Mouse (Mus musculus) thymus, postnatal 4 days (tissue): ENCODE results near the gene Stxbp1.

ENCODE experiments used
- DNase-seq: peaks from one replicate; pipeline ENCODE4 v3.0.0; 2021

Gene Stxbp1

DNA sequence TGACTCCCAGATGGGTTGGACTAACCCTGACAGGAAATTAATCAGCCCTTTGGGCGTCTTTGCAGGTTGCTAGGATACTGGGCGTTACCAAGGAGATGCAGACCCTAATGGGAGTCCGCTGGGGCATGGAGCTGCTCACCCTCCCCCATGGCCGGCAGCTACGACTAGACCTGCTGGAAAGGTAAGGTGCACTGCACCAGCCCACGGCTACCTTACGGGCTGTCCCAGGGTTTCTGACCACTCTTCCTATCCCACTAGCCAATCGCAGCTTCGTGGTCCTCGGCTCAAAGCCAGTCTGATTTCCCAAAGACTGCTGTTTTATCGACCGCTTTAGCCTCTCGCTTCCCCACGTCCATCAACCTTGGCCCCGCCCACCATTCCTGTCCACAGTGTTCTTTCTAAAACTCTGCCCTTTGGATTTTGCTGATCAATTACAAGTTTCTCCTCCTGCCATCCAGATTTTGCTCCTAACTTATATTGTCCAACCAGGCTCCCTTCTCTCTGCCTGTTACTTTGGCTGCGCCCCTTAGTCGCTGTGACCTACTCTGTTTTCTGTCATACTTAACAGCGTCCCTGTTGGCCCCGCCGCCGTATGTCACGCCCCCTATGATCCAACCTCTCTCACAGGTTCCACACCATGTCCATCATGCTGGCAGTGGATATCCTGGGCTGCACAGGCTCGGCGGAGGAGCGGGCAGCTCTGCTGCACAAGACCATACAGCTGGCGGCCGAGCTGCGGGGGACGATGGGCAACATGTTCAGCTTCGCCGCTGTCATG is 96.0 kb downstream of the Stxbp1 start:
- no peak for DNase-seq

DNA sequence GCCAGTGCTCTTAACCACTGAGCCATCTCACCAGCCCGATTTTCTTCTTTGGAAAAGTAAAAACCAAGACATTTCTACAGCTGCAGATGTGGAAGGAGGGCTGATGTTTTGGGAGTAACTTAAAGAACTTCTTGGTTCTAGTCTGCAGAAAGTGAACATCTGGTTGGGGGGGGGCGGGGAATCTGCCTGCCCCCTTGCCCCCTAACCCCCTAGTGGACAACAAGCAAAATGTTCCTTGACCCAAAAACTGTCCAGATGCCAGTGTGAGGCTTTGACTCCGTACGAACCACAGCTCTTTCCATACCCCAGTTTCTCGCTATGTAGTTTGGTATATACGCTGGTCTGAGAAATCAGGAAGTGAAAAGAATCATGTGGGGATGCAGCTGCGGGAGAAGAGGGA is 96.8 kb downstream of the Stxbp1 start:
- no peak for DNase-seq

DNA sequence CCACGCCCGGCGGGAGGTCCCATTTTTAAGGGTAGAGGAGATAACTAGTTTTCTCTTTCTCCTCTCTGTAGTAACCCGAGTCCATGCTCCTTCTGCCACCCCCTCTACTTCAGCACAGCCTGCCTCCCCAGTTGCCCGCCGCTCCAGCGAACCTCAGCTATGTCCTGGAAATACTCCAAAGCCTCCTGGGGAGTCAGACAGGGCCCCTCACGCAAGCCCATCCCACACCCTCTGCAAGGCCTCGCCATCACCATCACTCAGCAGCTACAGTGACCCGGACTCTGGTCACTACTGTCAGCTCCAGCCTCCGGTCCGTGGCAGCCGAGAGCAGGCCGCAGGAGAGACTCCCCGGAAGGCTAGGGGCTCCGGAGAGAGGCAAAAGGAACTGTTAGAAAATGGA is 98.0 kb downstream of the Stxbp1 start:
- no peak for DNase-seq

DNA sequence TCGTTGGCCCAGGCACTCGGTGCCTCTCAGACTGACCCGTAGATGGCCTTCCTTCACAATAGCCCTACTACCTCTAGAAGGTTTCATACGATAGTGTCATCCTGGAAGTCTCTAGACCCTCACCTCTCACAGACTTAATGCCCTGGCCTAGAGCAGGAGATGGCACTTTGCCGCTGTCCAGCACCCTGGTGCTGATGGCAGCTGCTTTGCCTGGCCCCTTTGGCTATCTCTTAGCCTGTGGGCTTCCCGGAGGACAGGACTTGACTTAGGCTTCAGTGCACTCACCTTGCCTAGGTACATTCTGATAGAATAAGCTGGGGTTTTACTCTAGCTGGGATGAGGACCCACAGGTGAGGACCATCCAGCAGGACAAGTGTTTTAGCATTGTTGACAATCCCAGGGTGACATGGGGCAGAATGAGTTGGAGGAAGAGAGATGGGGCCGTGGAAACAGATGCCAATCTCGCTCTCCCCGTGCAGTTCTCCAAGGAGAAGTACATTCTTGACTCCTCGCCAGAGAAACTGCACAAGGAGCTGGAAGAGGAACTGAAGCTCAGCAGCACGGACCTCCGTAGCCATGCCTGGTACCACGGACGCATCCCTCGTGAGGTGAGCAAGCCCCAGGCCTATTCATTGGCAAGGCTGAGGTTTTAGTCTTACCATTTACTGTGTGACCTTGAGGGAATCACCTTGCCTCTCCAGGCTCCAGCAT is 102.6 kb downstream of the Stxbp1 start:
- DNase-seq, result no peak

DNA sequence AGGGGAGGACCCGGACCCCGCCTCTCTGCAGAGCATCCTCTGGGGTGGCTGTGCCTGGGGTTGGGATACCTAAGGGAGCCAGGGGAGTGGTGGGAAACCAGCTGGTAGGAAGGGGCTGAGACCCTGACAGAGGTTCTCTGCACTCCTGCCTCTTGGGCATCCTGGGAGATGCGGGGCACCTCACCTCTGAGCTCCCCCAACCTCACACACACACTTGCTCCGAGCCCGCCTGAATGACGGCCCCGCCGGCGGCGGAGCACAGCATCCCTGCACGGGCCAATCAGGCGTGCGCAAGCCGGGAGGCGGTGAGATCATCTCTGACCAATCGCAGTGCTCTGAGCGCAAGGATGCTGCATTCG is 104.9 kb downstream of the Stxbp1 start:
- DNase-seq, result no peak

DNA sequence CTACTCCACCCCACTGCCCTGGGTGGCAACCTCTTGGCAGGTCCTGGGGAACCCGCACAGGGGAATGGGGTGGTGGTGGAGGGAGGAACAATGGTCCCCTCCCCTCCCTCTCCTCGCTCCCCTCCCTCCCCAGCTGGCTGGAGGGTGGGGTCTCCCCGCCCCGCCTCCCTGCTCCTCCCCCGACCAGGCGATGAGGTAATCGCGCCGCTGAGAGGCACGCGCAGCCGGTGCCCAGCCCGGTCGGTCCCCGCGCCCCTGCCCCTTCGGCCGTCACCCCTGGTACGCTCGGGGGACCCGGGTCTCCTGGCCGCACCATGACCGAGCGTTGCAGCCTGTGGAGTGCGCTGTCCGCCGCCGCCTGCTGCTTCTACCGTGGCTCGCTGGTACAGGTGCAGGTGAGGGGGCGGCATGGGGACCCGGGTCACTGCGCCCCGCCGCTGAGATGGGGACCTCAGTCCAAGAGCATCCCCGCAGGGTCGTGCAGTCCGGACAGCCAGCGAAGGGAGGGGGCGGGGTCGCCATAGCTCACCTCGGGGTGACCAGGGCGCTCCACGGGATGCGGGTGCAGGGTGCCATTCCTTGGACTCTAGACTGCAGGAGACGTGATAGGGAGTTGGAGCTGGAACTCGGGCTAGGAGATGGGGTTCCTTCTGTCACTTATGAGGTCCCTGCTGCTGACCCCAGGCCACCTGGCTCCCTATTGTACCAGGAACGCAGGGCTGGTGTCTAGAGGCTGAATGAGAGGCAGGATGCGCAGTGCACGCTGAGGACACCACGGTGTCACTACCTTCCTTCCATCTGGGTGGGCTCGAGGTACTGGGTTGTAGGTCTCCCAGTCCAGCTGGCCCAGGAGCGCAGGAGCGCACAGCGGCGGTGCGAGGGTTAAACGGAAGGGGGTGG is 105.5 kb downstream of the Stxbp1 start:
- no peak for DNase-seq

DNA sequence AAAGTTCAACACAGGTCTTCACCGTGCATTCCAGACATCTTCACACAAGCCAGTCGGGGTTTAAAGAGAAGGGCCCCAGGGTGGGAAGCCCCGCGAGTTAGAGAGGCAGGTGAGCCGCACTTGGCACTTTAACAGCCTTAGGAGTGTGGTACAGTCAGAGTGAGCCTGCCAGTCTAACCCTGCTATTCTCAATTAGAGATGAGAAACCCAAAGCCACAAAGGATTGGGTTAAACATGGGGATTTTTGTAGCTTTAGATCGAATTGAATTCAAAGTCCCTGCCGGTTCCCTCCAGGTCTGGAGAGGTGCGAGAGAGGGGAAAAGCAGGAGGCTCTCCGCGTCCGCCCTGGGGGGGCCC is 106.2 kb downstream of the Stxbp1 start, which contains the start of gene 6330409D20Rik:
TSS of gene 6330409D20Rik (minus strand) at position 101 of the 357 bp plus-strand sequence.
- DNase-seq, result no peak

DNA sequence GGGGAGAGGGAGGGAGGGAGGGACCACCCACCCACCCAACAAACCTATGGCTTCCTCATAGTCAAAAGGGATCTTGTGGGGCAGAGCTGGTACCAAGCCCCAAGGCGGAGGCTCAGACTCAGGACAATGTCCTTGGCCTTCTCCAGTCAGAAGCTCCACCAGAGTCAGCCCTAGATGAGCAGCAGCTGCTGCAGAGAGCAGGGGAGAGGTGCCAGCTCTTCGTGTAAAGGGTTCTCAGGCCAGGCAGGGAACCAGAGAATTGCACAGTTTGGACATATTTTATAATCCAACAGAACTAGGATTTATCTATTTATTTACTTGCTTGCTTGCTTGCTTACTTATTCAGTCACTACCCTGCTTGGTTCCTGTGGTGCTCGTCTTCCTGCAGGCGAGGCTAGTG is 107.7 kb downstream of the Stxbp1 start:
- no peak for DNase-seq
